Mouse (Mus musculus) adrenal gland, postnatal 10 days (tissue): ENCODE measurements around the gene Gm20696. TPM values are rescaled to one million over a fixed set of nuclear protein-coding genes. Genes with fewer than 3 reads are reported as not detected.

Source experiments
- DNase-seq: peaks from one replicate; pipeline ENCODE4 v3.0.0; 2021; ENCODE audit warnings: mixed read lengths
- total RNA-seq, 2 experiments: library from RNA; stranded (reverse); gene quantifications; 2 replicates each; pipeline ENCODE4 v1.2.3; 2021

The Gm20696 gene
- total RNA-seq, 2 experiments from 2014 or later, result 2.4 to 6.6 TPM

DNA sequence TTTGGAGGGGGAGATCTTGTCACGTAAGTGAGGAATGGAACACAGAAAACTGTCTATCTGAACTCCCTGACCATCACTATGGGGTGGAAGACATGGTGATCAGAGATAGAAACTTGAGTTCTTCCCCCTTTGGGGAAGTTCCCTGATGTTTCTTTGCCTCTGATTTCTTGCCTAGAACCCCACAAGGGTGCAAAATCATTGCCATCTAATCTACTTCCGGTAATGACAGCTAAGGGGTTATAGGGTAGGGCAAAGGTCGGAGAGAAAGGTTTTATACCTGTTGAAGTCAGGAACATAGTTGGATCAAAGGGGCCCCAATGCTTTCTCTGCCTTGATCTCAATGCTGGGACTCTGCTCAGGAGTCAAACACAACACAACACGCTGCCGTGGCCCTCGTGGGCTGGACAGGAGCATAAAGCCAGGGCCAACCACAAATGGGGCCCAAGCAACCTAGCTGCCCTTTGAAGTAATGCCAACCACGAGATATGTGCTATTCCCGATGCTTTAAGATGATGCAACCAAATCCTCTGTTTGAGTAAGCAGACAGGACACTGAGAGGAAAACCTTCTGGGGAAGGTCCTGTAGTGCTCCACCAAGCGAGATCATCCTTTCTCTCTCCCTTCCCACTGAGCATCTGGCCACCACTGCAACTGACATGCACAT lies 307.4 kb downstream of the Gm20696 start:
- peak; percentile 29 for DNase-seq

GRCm38 (mm10) chr6:99357931-99358330 lies 308.7 kb downstream of the Gm20696 start:
- no peak for DNase-seq

DNA sequence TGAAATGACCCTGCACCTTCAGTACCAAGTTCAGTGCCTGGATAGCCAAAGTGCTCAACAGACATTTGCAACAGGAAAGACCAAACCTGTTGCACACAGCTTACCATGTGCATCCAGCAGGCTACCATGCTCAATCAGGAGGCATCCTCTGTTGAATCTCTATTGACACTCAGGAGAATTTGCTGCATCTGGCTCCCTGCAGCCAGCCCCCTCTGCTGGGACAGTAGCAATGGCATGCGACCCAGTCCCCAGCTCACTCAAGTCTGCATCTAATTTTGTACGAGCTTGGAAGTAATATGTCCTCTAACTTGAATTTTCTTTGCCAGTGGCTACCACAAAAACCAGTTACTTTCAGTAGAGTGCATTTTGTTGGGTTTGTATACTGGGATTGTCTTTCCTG lies 312.3 kb downstream of the Gm20696 start:
- DNase-seq, result no peak

DNA sequence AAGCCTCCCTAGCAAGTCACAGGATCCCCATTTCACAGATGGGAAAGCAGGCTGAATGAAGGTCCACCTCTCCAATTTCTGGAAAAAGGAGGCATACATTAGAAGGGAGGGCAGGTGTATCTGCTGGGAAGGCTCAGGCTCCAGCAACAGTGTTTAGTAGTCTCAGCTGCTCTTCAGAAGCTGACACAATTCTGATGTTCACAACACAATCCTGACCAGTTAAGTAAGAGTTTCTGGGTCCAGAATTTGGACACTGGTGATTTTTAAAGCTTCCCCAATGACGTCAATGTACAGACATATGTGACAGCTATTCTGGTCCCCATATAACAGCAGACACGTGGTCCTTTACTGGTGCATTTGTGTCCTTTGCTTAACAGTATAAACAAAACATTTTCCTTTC lies 313.2 kb downstream of the Gm20696 start:
- DNase-seq, result no peak

GRCm38 (mm10) chr6:99350566-99350965 lies 316.0 kb downstream of the Gm20696 start:
- DNase-seq, result no peak

DNA sequence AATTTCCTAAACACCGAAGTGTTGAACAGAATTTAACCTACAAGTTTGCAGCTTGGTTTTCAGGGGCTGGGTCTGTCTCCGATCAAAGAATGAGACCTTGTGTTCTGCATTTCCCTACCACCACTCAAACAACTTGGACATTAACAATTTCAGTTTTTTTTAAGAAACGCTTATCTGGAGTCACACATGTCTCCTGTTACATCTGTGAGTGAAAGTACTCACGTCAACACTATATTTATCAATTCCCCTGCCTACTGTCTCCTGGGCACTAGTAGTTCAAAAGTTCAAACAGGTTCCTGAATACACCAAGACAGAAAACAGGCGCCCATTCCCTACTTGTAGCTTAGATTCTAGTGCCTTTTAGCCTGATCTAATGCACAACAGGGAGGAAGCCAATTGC lies 316.4 kb downstream of the Gm20696 start:
- DNase-seq, result no peak

GRCm38 (mm10) chr6:99347836-99348235 lies 318.8 kb downstream of the Gm20696 start:
- no peak for DNase-seq

DNA sequence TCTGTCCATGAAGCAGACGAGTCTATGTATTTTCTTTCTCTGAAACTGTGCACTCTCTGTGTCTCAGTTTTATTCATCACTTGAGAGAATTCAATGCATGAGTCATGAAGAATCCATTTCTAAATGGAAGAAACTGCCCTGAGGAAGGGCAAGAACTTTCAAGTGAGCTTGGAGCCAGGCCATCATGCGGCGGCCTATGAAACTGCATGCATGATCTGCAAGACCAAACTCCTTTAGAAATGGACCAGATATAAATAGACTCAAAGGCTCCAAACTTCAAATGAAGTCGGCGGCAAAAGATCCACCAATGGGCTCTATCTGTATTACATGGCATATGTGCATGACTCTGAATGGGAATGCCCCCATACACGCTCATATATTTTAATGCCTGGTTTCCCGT lies 321.6 kb downstream of the Gm20696 start:
- no peak for DNase-seq

GRCm38 (mm10) chr6:99344357-99344756 lies 322.2 kb downstream of the Gm20696 start:
- DNase-seq, result no peak

DNA sequence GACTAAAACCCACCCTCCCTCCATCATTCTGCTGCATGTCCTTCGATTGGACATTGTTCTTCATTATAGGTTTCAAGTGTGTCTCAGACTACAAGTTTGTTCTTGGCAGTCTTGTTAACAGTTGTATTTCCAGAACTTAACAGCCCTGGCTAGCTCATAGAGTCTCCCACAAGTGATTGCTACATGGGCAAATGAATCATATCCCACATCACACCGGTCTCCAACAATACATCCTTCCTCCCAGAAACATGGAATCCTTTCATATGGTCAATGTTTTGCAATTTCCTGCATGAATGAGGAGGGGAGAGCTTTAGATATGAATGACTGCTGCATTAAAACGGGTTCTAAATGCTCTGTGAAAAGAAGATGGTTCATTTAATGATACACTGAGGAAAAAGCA lies 322.8 kb downstream of the Gm20696 start:
- DNase-seq, result no peak

DNA sequence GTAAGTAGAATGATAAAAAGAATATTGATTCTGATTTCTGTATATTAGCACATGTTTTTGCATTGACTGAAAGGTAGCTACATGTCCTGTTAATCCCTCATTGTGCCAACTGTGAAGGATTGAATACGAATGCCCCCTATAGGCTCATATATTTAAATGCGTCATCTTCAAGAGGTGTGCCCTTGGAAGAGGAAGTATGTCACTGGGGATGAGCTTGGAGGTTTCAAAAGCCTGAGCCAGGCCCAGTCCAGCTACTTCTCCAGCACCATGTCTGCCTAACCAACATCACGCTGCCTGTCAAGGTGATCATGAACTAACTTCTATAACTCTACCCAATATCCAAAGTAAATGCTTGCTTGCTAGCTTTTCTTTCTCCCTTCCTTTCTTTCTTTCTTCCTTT lies 324.2 kb downstream of the Gm20696 start:
- no peak for DNase-seq

GRCm38 (mm10) chr6:99340902-99341301 lies 325.7 kb downstream of the Gm20696 start:
- no peak for DNase-seq

- no peak for DNase-seq
Observed at GRCm38 (mm10) chr6:99339986-99340721, 326.4 kb downstream of the Gm20696 start.

DNA sequence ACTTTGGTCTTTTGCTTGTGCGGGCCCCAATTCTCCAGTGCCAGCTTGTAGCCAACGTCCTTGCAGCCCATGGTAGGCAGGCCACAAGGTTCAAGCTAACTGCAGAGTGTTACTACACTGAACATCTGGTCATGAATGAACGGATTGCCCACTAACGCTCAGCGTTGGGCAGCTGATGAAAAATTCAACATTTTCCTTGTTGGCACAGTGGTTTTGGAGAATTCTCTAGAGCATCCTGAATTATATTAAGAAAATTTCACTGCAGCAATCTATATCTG lies 327.3 kb downstream of the Gm20696 start:
- no peak for DNase-seq

DNA sequence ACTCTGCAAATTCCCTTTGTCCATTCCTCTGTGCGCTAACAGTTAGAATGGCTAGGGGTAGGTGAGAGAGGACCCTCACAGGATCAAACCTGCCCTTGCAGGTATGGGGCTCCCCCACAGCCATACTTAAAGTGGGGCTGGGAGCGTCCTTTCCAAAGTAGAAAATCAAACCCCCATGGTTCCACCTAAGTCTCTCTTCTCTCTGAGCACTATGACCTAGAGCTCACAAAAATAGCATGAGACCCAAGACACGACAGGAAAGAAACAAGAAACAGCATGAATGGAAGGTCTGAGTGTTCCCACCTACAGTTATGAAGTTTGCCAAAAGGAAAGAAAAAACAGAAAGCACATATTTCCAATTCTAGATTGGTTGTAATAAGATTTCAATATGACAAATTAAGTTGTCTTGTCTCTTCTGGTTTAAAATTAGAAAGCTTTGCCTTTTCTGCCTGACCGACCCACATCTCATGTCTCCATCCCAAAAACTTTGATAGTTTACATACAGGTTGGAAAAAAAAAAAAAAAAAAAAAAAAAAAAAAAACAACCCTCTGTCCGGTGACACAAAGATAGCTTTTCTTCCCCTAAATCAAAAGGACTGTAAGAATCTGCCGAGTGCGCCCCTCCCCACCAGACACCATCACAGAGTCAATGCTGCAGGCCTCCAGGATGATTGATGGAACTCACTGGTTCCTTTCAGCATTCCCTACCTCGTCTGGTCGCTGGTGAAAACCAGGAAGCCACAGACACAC lies 327.8 kb downstream of the Gm20696 start:
- no peak for DNase-seq

- DNase-seq, result no peak
Observed at GRCm38 (mm10) chr6:99338174-99338573, 328.4 kb downstream of the Gm20696 start.

- DNase-seq, result no peak
Observed at GRCm38 (mm10) chr6:99337575-99337974, 329.0 kb downstream of the Gm20696 start.

DNA sequence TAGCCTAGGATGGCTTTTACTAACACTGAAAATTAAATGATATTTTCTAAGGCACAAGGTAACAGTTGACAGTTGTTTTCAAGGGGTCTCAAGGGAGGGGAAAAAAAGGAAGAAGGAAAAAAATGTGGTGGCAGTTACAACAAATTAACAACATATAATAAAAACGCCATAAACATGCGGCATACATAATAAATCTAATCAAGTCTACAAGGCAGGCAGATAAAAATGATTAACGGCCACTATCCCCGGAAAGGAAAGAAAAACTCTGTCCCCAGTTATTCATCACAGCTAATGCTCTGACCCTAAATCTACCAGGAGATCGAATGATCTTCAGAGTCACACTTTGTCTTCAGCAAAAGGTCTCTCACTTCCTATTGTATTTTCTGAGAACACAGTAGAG lies 330.4 kb downstream of the Gm20696 start:
- DNase-seq, result no peak

DNA sequence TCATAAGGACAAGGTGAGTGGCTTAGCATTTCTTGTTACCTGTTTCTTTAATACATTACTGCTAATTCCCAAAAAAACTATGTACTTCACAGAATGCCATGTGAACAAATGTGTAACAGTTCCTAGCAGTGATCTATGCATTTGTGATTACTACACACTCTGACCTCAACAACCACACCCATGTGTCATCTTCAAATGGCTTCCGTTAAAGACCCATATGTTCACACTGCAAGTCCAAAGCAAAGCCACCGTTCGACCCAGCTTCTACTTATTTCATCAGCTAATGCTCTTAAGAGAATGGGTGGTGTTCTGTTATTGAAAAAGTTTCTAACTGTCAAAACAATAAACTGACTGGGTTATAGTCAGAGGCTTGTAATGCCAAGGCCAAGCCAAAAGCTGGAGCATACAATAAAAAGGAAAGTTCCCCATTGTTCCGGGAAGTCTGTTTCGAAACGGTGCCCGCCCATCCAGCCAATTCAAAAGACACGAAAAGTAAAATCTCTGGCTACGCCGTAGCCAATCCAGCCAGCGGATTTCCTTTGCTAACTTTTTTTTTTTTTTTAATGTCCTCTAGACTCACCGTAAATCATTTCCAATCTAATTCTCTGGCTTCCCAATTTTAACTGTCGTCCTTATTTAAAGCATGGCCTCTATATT lies 331.3 kb downstream of the Gm20696 start:
- no peak for DNase-seq

GRCm38 (mm10) chr6:99334255-99334654 lies 332.3 kb downstream of the Gm20696 start:
- no peak for DNase-seq

DNA sequence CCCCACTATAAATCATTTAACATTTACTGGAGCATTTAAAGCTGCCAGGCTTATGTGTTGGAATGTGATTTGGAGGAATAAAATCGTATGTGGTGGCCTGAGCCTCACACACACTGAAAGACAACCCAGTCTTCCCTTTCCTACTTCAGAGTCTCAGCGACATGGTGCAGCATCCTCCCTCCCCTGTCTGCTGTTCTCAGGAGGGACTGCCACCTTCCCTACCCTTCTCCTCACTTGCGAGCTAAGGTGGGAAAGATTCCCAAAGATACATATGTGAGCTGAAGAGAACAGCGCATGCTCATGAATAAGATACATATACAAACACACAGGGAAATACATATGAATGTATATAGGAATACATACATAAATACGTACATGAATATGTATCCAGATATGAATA lies 333.5 kb downstream of the Gm20696 start:
- no peak for DNase-seq

GRCm38 (mm10) chr6:99330169-99330568 lies 336.4 kb downstream of the Gm20696 start:
- no peak for DNase-seq

GRCm38 (mm10) chr6:99328634-99329033 lies 338.0 kb downstream of the Gm20696 start:
- no peak for DNase-seq
